Mouse (Mus musculus): ENCODE data around the gene Fem1b. TPM values are rescaled to one million over a fixed set of nuclear protein-coding genes. Genes with fewer than 3 reads are reported as not detected.
"Not testable (repeated sequence)": the region's sequence is repeated elsewhere in the genome, so short reads cannot be mapped to it uniquely, and the experiment has no call there.

Gene Fem1b
- polyA plus RNA-seq, 1 experiment = 201 TPM

- no peak overlapping the region for H3K9ac ChIP-seq (ENCODE audit: low read depth, poor library complexity, severe bottlenecking)
- H3K27ac ChIP-seq (ENCODE audit: insufficient read depth, low read length) = no peak overlapping the region
- no peaks in the 10 kb centered on the region for H3K27me3 ChIP-seq (ENCODE audit: control insufficient read depth, insufficient read depth, low read length, poor library complexity, severe bottlenecking)
- H3K36me3 ChIP-seq (ENCODE audit: control insufficient read depth, insufficient read depth, low read length, poor library complexity, severe bottlenecking) = no peaks in the 10 kb centered on the region
- H3K9me3 ChIP-seq (replicated peaks; ENCODE audit: control insufficient read depth, insufficient read depth, low read length, poor library complexity, severe bottlenecking) = no peaks in the 10 kb centered on the region
- H3K4me1 ChIP-seq (ENCODE audit: control insufficient read depth, insufficient read depth, low read length) = peaks cover 12% of the 10 kb centered on the region
- no peak overlapping the region for H3K4me3 ChIP-seq (ENCODE audit: low read depth, low read length)
- TF ChIP-seq POLR2A (IDR thresholded peaks at IDR 0.05; ENCODE audit: insufficient read depth, low read length) (no peak), EP300 (IDR thresholded peaks at IDR 0.05; ENCODE audit: insufficient read depth, low read depth, low read length) (no peak), CTCF (IDR thresholded peaks at IDR 0.05; ENCODE audit: low read depth, low read length) (peak; percentile 2)
These were observed 10.1 kb upstream of the Fem1b start for GRCm38 (mm10) chr9:62821811-62822210.

DNA sequence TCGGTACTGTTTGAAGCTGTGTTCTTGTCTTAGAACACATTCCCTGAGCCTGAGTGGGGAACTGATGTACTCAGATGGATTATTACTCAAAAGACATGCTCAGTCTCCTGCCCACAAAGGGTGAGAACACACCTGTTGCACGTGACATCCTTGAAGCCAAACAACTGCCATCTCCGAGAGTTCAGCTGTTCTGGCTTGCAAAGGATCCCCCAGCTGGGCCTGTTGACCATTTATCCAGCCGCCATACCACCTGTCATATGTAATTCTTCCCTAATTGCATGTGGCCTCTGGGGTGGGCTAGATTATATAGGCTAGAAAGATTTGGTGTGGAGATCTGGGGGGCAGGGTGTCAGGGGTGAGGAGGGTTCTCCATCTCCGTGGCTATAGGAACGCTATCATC lies 9.1 kb upstream of the Fem1b start:
- Histone ChIP-seq H3K4me3 (ENCODE audit: low read depth, low read length) (no peak overlapping the region), H3K9ac (ENCODE audit: low read depth, poor library complexity, severe bottlenecking) (no peak overlapping the region), H3K36me3 (ENCODE audit: control insufficient read depth, insufficient read depth, low read length, poor library complexity, severe bottlenecking) (no peaks in the 10 kb centered on the region), H3K9me3 (replicated peaks; ENCODE audit: control insufficient read depth, insufficient read depth, low read length, poor library complexity, severe bottlenecking) (no peaks in the 10 kb centered on the region), H3K4me1 (ENCODE audit: control insufficient read depth, insufficient read depth, low read length) (peaks cover 12% of the 10 kb centered on the region), H3K27ac (ENCODE audit: insufficient read depth, low read length) (no peak overlapping the region; the same call in 1 of the 2 replicates), H3K27me3 (ENCODE audit: control insufficient read depth, insufficient read depth, low read length, poor library complexity, severe bottlenecking) (no peaks in the 10 kb centered on the region)
- TF ChIP-seq EP300 (IDR thresholded peaks at IDR 0.05; ENCODE audit: insufficient read depth, low read depth, low read length) = no peak
- TF ChIP-seq POLR2A (IDR thresholded peaks at IDR 0.05; ENCODE audit: insufficient read depth, low read length) = no peak

DNA sequence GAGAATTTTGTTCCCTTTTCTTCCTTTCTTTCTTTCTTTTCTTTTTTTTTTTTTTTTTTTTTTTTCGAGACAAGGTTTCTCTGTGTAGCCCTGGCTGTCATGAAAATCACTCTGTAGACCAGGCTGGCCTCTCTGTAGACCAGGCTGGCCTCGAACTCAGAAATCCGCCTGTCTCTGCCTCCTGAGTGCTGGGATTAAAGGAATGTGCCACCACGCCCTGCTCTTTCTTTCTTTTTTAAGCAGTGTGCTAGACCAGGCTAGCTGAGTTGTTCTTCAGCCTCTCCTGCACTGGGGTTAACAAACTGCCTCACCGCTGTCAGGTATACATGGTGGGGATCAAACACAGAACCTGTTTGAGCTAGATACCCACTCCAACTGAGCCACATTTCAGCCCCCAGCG lies 8.2 kb upstream of the Fem1b start:
- H3K9ac ChIP-seq (ENCODE audit: low read depth, poor library complexity, severe bottlenecking); H3K27me3 ChIP-seq (ENCODE audit: control insufficient read depth, insufficient read depth, low read length, poor library complexity, severe bottlenecking); H3K4me3 ChIP-seq (ENCODE audit: low read depth, low read length); H3K36me3 ChIP-seq (ENCODE audit: control insufficient read depth, insufficient read depth, low read length, poor library complexity, severe bottlenecking); H3K9me3 ChIP-seq (replicated peaks; ENCODE audit: control insufficient read depth, insufficient read depth, low read length, poor library complexity, severe bottlenecking): not testable (repeated sequence)
- Histone ChIP-seq H3K4me1 (ENCODE audit: control insufficient read depth, insufficient read depth, low read length) (peaks cover 12% of the 10 kb centered on the region), H3K27ac (ENCODE audit: insufficient read depth, low read length) (peak overlapping the region; percentile 57)

DNA sequence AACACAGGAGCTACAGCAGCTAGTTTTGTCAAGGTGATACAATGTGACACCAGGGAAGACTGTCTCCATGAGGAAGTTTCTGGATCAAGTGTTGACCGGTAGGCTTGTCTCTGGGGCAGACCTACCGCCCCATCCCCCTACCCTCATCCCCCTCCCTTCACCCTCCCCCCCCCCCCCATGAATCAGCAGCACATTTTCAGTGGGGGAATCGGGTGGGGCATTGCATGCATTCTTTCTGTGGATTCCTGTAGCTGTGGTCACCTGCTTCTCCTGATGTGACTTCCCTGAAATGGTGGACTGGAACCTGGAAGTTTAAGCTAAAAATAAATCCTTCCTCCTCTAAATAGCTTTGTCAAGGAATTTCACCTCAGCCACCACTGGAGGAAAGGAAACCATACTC lies 7.8 kb upstream of the Fem1b start:
- Histone ChIP-seq H3K9ac (ENCODE audit: low read depth, poor library complexity, severe bottlenecking) (no peak overlapping the region), H3K4me3 (ENCODE audit: low read depth, low read length) (no peak overlapping the region), H3K27me3 (ENCODE audit: control insufficient read depth, insufficient read depth, low read length, poor library complexity, severe bottlenecking) (no peaks in the 10 kb centered on the region), H3K36me3 (ENCODE audit: control insufficient read depth, insufficient read depth, low read length, poor library complexity, severe bottlenecking) (no peaks in the 10 kb centered on the region), H3K9me3 (replicated peaks; ENCODE audit: control insufficient read depth, insufficient read depth, low read length, poor library complexity, severe bottlenecking) (no peaks in the 10 kb centered on the region), H3K27ac (ENCODE audit: insufficient read depth, low read length) (peak overlapping the region; percentile 82), H3K4me1 (ENCODE audit: control insufficient read depth, insufficient read depth, low read length) (peaks cover 12% of the 10 kb centered on the region)
- TF ChIP-seq POLR2A (IDR thresholded peaks at IDR 0.05; ENCODE audit: insufficient read depth, low read length) = no peak
- peak; percentile 62; the same call in 1 of the 2 replicates for TF ChIP-seq EP300 (IDR thresholded peaks at IDR 0.05; ENCODE audit: insufficient read depth, low read depth, low read length)

GRCm38 (mm10) chr9:62817828-62818614 lies 6.3 kb upstream of the Fem1b start:
- H3K27ac ChIP-seq (ENCODE audit: insufficient read depth, low read length) = peak overlapping the region; percentile 48
- no peaks in the 10 kb centered on the region for H3K9me3 ChIP-seq (replicated peaks; ENCODE audit: control insufficient read depth, insufficient read depth, low read length, poor library complexity, severe bottlenecking)
- H3K9ac ChIP-seq (ENCODE audit: low read depth, poor library complexity, severe bottlenecking) = no peak overlapping the region
- H3K36me3 ChIP-seq (ENCODE audit: control insufficient read depth, insufficient read depth, low read length, poor library complexity, severe bottlenecking) = no peaks in the 10 kb centered on the region
- H3K4me1 ChIP-seq (ENCODE audit: control insufficient read depth, insufficient read depth, low read length) = peaks cover 12% of the 10 kb centered on the region
- no peaks in the 10 kb centered on the region for H3K27me3 ChIP-seq (ENCODE audit: control insufficient read depth, insufficient read depth, low read length, poor library complexity, severe bottlenecking)
- no peak overlapping the region for H3K4me3 ChIP-seq (ENCODE audit: low read depth, low read length)
- no peak for TF ChIP-seq CTCF (IDR thresholded peaks at IDR 0.05; ENCODE audit: low read depth, low read length)
- TF ChIP-seq EP300 (IDR thresholded peaks at IDR 0.05; ENCODE audit: insufficient read depth, low read depth, low read length) = no peak
- TF ChIP-seq POLR2A (IDR thresholded peaks at IDR 0.05; ENCODE audit: insufficient read depth, low read length) = no peak

DNA sequence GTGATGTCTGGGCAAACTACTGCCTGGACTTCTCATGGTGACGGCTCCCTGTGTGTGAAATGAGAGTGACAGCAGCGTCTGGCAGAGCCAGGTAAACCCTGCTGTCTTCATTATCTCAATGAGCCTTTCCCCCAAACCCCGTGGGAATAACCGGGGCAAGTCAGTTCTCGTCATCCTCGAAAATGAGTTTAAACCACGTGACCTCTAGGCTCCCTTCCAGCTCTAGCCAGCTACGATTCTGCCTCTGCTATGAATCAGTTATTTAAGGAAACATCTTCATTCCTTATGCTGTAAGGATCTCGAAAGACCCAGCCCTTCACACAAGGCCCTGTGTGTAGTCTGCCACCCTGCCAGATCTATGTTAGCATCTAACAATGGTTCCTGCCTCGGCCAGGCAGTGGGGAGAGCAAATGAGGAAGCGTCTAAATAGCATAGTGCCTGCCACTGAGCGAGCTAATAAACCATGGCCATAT lies 5.4 kb upstream of the Fem1b start:
- Histone ChIP-seq H3K27me3 (ENCODE audit: control insufficient read depth, insufficient read depth, low read length, poor library complexity, severe bottlenecking) (no peaks in the 10 kb centered on the region), H3K9me3 (replicated peaks; ENCODE audit: control insufficient read depth, insufficient read depth, low read length, poor library complexity, severe bottlenecking) (no peaks in the 10 kb centered on the region), H3K9ac (ENCODE audit: low read depth, poor library complexity, severe bottlenecking) (no peak overlapping the region), H3K36me3 (ENCODE audit: control insufficient read depth, insufficient read depth, low read length, poor library complexity, severe bottlenecking) (no peaks in the 10 kb centered on the region), H3K27ac (ENCODE audit: insufficient read depth, low read length) (no peak overlapping the region), H3K4me1 (ENCODE audit: control insufficient read depth, insufficient read depth, low read length) (peaks cover 12% of the 10 kb centered on the region), H3K4me3 (ENCODE audit: low read depth, low read length) (no peak overlapping the region)
- no peak for TF ChIP-seq POLR2A (IDR thresholded peaks at IDR 0.05; ENCODE audit: insufficient read depth, low read length)
- TF ChIP-seq EP300 (IDR thresholded peaks at IDR 0.05; ENCODE audit: insufficient read depth, low read depth, low read length) = no peak
- no peak for TF ChIP-seq CTCF (IDR thresholded peaks at IDR 0.05; ENCODE audit: low read depth, low read length)
